Mouse (Mus musculus) ES-E14 (cell line): ENCODE data around the gene Aqp8. TPM values are rescaled to one million over a fixed set of nuclear protein-coding genes. Genes with fewer than 3 reads are reported as not detected.

Experiments
- DNase-seq: peaks from one replicate; pipeline ENCODE4 v3.0.0-alpha.2; 2013; ENCODE audit warnings: low read depth, low spot score
- H3K27ac ChIP-seq: 2 replicates; pipeline ENCODE4 v1.5.1; 2012; ENCODE audit warnings: low read depth, mild to moderate bottlenecking, low read length, moderate library complexity, mixed read lengths; ENCODE audit not compliant: poor library complexity, insufficient read depth, severe bottlenecking
- H3K36me3 ChIP-seq: 2 replicates; pipeline ENCODE4 v1.6.1; 2012; ENCODE audit warnings: mild to moderate bottlenecking, low read length, moderate library complexity, mixed read lengths; ENCODE audit not compliant: control insufficient read depth, poor library complexity, insufficient read depth, severe bottlenecking
- H3K4me1 ChIP-seq, 2 experiments: fragments of 150-350 bp in 1 of 2; sonication (generic) in 1 of 2; 2 replicates each; pipeline ENCODE4 v1.6.1; 2012; ENCODE audit warnings: low read length in 2 of 2, mild to moderate bottlenecking in 1 of 2, mixed read lengths in 1 of 2; ENCODE audit not compliant: control insufficient read depth in 2 of 2, insufficient read depth in 2 of 2, poor library complexity in 1 of 2
- H3K4me3 ChIP-seq, 2 experiments: fragments of 150-350 bp in 1 of 2; sonication (generic) in 1 of 2; 2 replicates each; pipeline ENCODE4 v1.5.1; 2012; ENCODE audit warnings: low read length in 2 of 2, low read depth in 1 of 2, mild to moderate bottlenecking in 1 of 2, mixed read lengths in 1 of 2; ENCODE audit not compliant: insufficient read depth in 1 of 2, poor library complexity in 1 of 2, severe bottlenecking in 1 of 2
- H3K9ac ChIP-seq: 2 replicates; pipeline ENCODE4 v1.6.1; 2012; ENCODE audit warnings: low read depth, mild to moderate bottlenecking, low read length, mixed read lengths; ENCODE audit not compliant: poor library complexity, insufficient read depth, severe bottlenecking
- H3K9me3 ChIP-seq: fragments of 150-350 bp; sonication (generic); 2 replicates; pipeline ENCODE4 v1.6.1; 2012; ENCODE audit warnings: low read depth, mild to moderate bottlenecking, low read length; ENCODE audit not compliant: control insufficient read depth, insufficient read depth
- CHD2 ChIP-seq: IDR thresholded peaks from 2 replicates; pipeline ENCODE4 v1.6.1; 2014; ENCODE audit warnings: mild to moderate bottlenecking, low read depth, low read length, inconsistent platforms
- HCFC1 ChIP-seq: IDR thresholded peaks from 2 replicates; pipeline ENCODE4 v1.6.1; 2012; ENCODE audit warnings: low read length, inconsistent platforms, borderline replicate concordance; ENCODE audit not compliant: insufficient read depth
- MAFK ChIP-seq: IDR thresholded peaks from 2 replicates; pipeline ENCODE4 v1.6.1; 2014; ENCODE audit warnings: mild to moderate bottlenecking, low read depth, low read length, inconsistent platforms; ENCODE audit not compliant: insufficient read depth
- ZC3H11A ChIP-seq: IDR thresholded peaks from 2 replicates; pipeline ENCODE4 v1.6.1; 2012; ENCODE audit warnings: low read depth, mild to moderate bottlenecking, inconsistent platforms, low read length, borderline replicate concordance
- ZNF384 ChIP-seq: IDR thresholded peaks from 2 replicates; pipeline ENCODE4 v1.6.1; 2012; ENCODE audit warnings: low read depth, low read length, inconsistent platforms
- in situ Hi-C, 2 experiments: fragments of 600-800 bp; cut with MboI; formaldehyde crosslinking; loops; one replicate each; pipeline ENCODE4 v1.15.1; 2025; ENCODE audit warnings: low sequenced_read_pairs in 2 of 2, inconsistent platforms in 1 of 2; ENCODE audit not compliant: unreplicated experiment in 2 of 2
- total RNA-seq: library from RNA; depleted of rRNA; stranded (reverse); fragments of 300-350 nt; gene quantifications from 2 replicates; pipeline ENCODE4 v1.2.3, GENCODE M21; 2012

Gene Aqp8
- total RNA-seq, 1 experiment: 1.5 TPM

- no peaks in the 10 kb centered on the region for H3K4me1 ChIP-seq
- no peak overlapping the region for H3K4me3 ChIP-seq
- TF ChIP-seq HCFC1 (no peak), MAFK (no peak), ZNF384 (no peak), ZC3H11A (no peak), CHD2 (no peak)
- no peak for DNase-seq
- H3K9me3 ChIP-seq: no peaks in the 10 kb centered on the region
- peaks cover 3% of the 10 kb centered on the region; the same call in 1 of the 2 replicates for H3K36me3 ChIP-seq
- H3K9ac ChIP-seq: no peak overlapping the region
- in situ Hi-C loops: no loop called here
- no peak overlapping the region for H3K27ac ChIP-seq
These were observed 30.9 kb upstream of the Aqp8 start for GRCm38 (mm10) chr7:123431206-123431605.

- Histone ChIP-seq H3K4me3 (no peak overlapping the region), H3K9ac (no peak overlapping the region), H3K36me3 (no peaks in the 10 kb centered on the region), H3K4me1 (no peaks in the 10 kb centered on the region), H3K27ac (no peak overlapping the region), H3K9me3 (no peaks in the 10 kb centered on the region)
- no peak for TF ChIP-seq HCFC1
- DNase-seq: no peak
- in situ Hi-C loops: no loop called here
These were observed 20.0 kb upstream of the Aqp8 start for GRCm38 (mm10) chr7:123442079-123442478.

- H3K4me3 ChIP-seq: no peak overlapping the region
- H3K27ac ChIP-seq: no peak overlapping the region
- H3K4me1 ChIP-seq: no peaks in the 10 kb centered on the region
- DNase-seq: no peak
- no peaks in the 10 kb centered on the region for H3K9me3 ChIP-seq
- in situ Hi-C loops: no loop called here
- no peaks in the 10 kb centered on the region for H3K36me3 ChIP-seq
- H3K9ac ChIP-seq: no peak overlapping the region
- TF ChIP-seq CHD2 (no peak), MAFK (no peak), ZNF384 (no peak), HCFC1 (no peak), ZC3H11A (no peak)
These were observed 13.3 kb upstream of the Aqp8 start for GRCm38 (mm10) chr7:123448794-123449193.

GRCm38 (mm10) chr7:123449676-123450075, 12.4 kb upstream of the Aqp8 start:
- no peaks in the 10 kb centered on the region for H3K9me3 ChIP-seq
- no peaks in the 10 kb centered on the region for H3K36me3 ChIP-seq
- no peaks in the 10 kb centered on the region for H3K4me1 ChIP-seq
- H3K4me3 ChIP-seq: no peak overlapping the region
- no peak for DNase-seq
- in situ Hi-C loops: loop anchor here in 1 of 2 experiments (25.0 kb wide), 2 partner anchors 237 to 412 kb away; partner anchors contain the start of gene Slc5a11
- no peak for TF ChIP-seq MAFK
- no peak for TF ChIP-seq CHD2
- no peak for TF ChIP-seq ZC3H11A
- no peak for TF ChIP-seq HCFC1
- no peak overlapping the region for H3K9ac ChIP-seq
- H3K27ac ChIP-seq: no peak overlapping the region

GRCm38 (mm10) chr7:123450515-123450914, 11.6 kb upstream of the Aqp8 start:
- in situ Hi-C loops: loop anchor here in 1 of 2 experiments (25.0 kb wide), 2 partner anchors 238 to 413 kb away; partner anchors contain the start of gene Slc5a11
- Histone ChIP-seq H3K9me3 (no peaks in the 10 kb centered on the region), H3K4me1 (no peaks in the 10 kb centered on the region), H3K9ac (no peak overlapping the region), H3K27ac (no peak overlapping the region), H3K4me3 (no peak overlapping the region), H3K36me3 (no peaks in the 10 kb centered on the region)
- no peak for DNase-seq
- no peak for TF ChIP-seq ZNF384
- no peak for TF ChIP-seq ZC3H11A
- no peak for TF ChIP-seq MAFK
- no peak for TF ChIP-seq CHD2
- TF ChIP-seq HCFC1: no peak
